Mouse (Mus musculus) layer of hippocampus, adult 2 months (tissue): ENCODE data around the gene Asic2. TPM values are rescaled to one million over a fixed set of nuclear protein-coding genes. Genes with fewer than 3 reads are reported as not detected.

ENCODE experiments used
- DNase-seq, 2 experiments: peaks; one replicate each; pipeline ENCODE4 v3.0.0; 2022; ENCODE audit warnings: low spot score in 2 of 2
- H3K27ac ChIP-seq: fragments of 200-600 bp; 2 replicates; pipeline ENCODE4 v1.8.1; 2022
- H3K4me3 ChIP-seq: fragments of 200-600 bp; 2 replicates; pipeline ENCODE4 v1.8.1; 2022; ENCODE audit warnings: mild to moderate bottlenecking
- CTCF ChIP-seq: fragments of 200-600 bp; conservative IDR thresholded peaks from 2 replicates; pipeline ENCODE4 v1.8.1; 2022; ENCODE audit warnings: antibody characterized with exemption, mild to moderate bottlenecking, moderate library complexity
- total RNA-seq, 2 experiments: library from RNA; stranded (reverse); gene quantifications; 2 replicates each; pipeline ENCODE4 v1.2.3; 2021

Gene Asic2
- total RNA-seq, 2 experiments from 2014 or later = 58.5 to 65.6 TPM

DNA sequence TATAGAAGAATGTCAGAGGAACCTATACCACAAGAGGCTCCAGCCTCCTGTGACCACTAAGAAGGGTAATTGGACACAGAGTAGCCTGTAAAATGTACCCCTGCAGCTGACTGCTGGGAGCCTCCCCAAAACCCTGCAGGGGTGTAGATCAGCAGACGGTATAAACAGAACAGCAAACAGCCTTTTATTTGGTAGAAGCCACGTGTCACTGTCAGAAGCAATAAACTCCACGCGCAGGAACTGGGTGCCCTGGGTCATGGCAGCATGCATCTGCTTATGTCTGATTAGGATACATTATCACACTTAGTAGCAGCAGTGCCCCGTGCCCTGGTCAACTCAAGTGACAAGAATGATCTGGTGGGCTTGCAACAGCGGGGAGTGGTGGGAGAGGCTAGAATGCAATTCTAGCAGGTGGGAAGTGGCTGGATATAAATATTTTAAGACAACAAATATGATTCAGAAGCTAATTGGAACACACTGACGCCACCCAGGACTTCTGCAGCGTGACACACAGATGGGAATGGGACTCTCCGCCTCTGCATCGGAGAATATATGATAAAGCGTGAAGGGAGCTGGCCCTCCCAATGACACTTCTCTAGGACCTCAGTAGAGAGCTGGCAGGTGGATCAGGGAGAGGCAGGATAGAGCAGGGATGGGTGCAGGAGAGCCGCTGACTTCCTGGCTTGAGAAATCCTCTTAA is 912.7 kb downstream of the Asic2 start:
- no peak overlapping the region for H3K4me3 ChIP-seq
- TF ChIP-seq CTCF = no peak
- no peak for DNase-seq
- H3K27ac ChIP-seq = no peak overlapping the region; the same call in 1 of the 2 replicates

GRCm38 (mm10) chr11:81053826-81054225 is 914.4 kb downstream of the Asic2 start:
- no peak for DNase-seq
- no peak overlapping the region for H3K4me3 ChIP-seq
- H3K27ac ChIP-seq = no peak overlapping the region; the same call in 1 of the 2 replicates
- TF ChIP-seq CTCF = no peak

DNA sequence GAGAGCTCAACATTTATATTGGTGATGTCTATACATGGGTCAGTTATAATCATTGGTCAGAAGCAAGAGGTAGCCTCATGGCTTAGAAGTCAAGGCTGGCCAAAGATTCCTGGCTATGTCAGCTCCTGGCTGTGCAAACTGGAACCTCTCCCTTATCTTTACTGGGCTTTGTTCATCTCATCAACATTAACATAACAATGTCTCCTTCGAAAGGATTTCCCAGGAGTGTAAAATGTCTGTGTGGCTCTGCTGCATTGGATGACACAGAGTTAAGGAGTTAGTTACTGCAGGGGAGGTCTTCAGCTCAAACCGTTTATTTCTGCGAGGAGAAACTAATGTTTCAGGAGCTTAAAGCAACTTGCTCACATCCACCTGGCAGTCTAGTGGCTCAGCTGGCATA is 926.6 kb downstream of the Asic2 start:
- DNase-seq = no peak
- Histone ChIP-seq H3K4me3 (no peak overlapping the region), H3K27ac (no peak overlapping the region)
- TF ChIP-seq CTCF = no peak

DNA sequence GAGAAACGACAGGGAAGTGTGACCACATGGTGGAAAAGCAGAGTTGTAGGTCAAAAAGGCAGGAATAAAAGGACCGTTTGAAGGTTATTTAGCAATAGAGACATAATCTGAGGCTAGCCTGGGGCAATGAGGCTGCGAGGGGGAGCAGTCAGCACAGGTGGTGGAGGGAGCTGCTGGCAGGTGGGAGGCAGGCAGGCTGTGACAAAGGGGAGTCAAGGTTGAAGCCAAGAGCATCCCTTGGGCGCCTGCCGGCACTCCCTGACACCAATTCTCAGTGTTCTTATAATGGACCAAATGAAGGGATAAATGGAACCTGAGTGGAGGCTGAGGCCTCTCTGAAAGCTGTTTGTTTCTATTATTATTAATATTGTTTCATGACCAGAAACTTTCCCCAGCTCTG is 928.3 kb downstream of the Asic2 start:
- Histone ChIP-seq H3K4me3 (no peak overlapping the region), H3K27ac (no peak overlapping the region)
- DNase-seq = no peak
- no peak for TF ChIP-seq CTCF

- DNase-seq = no peak
- H3K27ac ChIP-seq = no peak overlapping the region
- no peak overlapping the region for H3K4me3 ChIP-seq
- no peak for TF ChIP-seq CTCF
Measured at GRCm38 (mm10) chr11:81032151-81032550, 936.1 kb downstream of the Asic2 start.

DNA sequence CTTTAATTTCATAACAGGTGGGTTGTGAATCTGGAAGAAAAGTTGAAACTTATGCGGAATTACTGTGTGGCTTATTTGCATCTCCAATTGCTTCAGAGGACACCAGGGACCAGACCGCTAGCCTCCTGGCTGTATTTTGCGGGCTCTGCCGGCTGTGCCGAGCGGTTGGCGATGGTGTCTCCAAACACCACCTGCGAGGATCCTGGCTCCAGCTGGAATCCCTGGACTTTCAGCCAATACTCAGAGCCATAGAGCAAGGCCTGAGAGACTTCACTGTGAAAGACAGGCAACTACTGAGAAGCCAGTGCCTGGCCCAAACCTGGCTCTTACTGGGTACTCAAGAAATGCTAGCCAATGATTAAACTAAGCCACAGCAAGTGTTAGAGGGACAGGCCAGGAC is 953.5 kb downstream of the Asic2 start:
- TF ChIP-seq CTCF = no peak
- H3K4me3 ChIP-seq = no peak overlapping the region

GRCm38 (mm10) chr11:81013501-81013900 is 954.8 kb downstream of the Asic2 start:
- no peak overlapping the region for H3K27ac ChIP-seq
- no peak for TF ChIP-seq CTCF
- DNase-seq = no peak
- H3K4me3 ChIP-seq = no peak overlapping the region

More for the DNA sequence above, 953.5 kb downstream of the Asic2 start:
- DNase-seq = no peak
- no peak overlapping the region for H3K27ac ChIP-seq

DNA sequence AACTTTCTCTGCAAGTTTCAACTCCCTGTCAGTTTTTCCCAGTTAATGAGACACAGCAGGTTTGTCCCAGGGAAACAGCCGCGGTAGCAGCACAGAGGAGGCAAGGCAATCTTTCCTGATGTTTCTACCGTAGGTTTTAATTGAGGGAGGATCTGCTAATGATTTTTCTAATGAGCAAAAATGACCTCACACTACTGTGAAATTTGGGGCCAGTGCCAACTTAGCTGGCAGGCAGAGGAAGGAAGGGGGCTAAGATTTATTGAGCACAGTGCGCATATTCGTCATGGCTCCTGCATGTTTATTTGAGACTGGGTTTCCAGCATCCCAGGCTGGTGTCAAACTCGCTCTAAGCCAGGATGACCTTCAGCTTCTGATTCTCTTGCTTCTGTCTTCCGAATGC is 957.5 kb downstream of the Asic2 start:
- no peak overlapping the region for H3K4me3 ChIP-seq
- no peak overlapping the region for H3K27ac ChIP-seq
- no peak for TF ChIP-seq CTCF
- no peak for DNase-seq

DNA sequence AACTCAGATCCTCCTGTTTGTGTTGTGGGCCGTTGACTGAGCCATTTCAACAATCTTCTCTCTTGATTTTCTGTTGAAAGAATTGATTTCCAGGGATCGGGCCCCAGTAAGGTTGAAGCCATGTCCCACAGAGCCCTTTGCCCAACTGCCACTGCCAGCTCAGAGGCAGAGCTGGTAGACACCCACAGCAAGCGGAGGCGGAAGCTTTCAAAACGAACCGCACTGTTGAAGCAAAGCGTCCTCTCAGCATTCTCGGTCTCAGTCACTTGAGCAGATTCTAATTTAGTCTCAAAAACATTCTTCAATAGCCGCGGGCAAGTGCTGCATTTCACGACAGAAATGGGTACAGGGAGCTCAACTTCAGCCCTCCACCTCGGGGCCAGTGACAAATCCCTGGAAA is 958.9 kb downstream of the Asic2 start:
- DNase-seq = peak in 1 of 2 experiments; percentile 16
- Histone ChIP-seq H3K4me3 (no peak overlapping the region), H3K27ac (no peak overlapping the region)
- no peak for TF ChIP-seq CTCF

DNA sequence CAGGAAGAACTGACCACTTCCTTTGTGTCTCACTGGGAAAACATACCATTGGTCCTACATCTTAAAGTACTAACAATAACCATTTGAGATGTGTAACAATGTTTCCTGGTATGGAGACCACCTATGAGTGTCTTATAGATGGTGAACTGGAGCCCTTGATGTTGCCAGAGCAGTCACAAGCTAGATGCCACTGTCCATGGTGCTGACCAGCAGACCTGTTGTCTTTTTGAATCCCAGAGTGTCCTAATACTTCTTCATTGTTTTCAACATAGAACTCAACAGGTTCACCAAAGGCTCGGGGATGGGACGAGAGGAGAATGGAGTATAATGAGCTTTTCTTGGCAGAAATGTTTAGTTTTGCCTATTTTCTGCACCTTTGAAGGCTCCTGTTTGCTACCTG is 962.4 kb downstream of the Asic2 start:
- TF ChIP-seq CTCF = no peak
- H3K27ac ChIP-seq = no peak overlapping the region
- no peak for DNase-seq
- H3K4me3 ChIP-seq = no peak overlapping the region

GRCm38 (mm10) chr11:81002769-81003430 is 965.4 kb downstream of the Asic2 start:
- DNase-seq = no peak
- Histone ChIP-seq H3K4me3 (no peak overlapping the region), H3K27ac (no peak overlapping the region)
- no peak for TF ChIP-seq CTCF

- no peak overlapping the region for H3K27ac ChIP-seq
- TF ChIP-seq CTCF = no peak
- H3K4me3 ChIP-seq = no peak overlapping the region
- DNase-seq = no peak
Measured at GRCm38 (mm10) chr11:80995621-80996020, 972.6 kb downstream of the Asic2 start.

GRCm38 (mm10) chr11:80983530-80983929 is 984.7 kb downstream of the Asic2 start:
- Histone ChIP-seq H3K27ac (peak overlapping the region; percentile 2; the same call in 1 of the 2 replicates), H3K4me3 (no peak overlapping the region)
- TF ChIP-seq CTCF = no peak
- no peak for DNase-seq
